Mouse (Mus musculus): ENCODE data around the gene Gm136. TPM values are rescaled to one million over a fixed set of nuclear protein-coding genes. Genes with fewer than 3 reads are reported as not detected.

Gm136 gene
- polyA plus RNA-seq, 1 experiment from 2014 or later = not detected

- H3K4me1 ChIP-seq (replicated peaks) = no peaks in the 10 kb centered on the region
- H3K27ac ChIP-seq (replicated peaks) = no peak overlapping the region
- ATAC-seq (ENCODE audit: low read depth) = no peak
- WGBS = 77% methylated on average over 4 of the region's 4 CpGs
- no peaks in the 10 kb centered on the region for H3K36me3 ChIP-seq
- H3K9me3 ChIP-seq = no peaks in the 10 kb centered on the region
- H3K4me3 ChIP-seq = no peak overlapping the region
- no peaks in the 10 kb centered on the region for H3K27me3 ChIP-seq
- H3K4me2 ChIP-seq = no peak overlapping the region
- H3K9ac ChIP-seq = no peak overlapping the region
Observed at GRCm38 (mm10) chr4:34703029-34703428, 53.0 kb downstream of the Gm136 start.

DNA sequence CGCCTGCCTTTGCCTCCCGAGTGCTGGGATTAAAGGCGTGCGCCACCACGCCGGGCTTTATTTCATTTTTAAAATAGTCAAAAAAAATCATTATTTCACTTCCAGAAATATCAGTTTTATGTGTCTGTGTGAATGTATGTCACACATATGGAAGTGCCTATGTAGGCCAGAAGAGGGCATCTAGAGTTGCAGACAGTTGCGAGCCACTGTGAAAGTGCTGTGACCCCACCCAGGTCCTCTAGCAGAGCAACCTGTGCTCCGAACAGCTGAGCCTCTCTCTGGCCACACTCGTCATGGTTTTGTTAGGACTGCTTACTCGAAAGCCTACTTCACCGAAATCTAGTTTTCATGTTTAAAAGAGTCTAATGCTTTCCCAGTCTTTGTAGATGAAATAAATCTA, 53.8 kb downstream of the Gm136 start:
- no peaks in the 10 kb centered on the region for H3K36me3 ChIP-seq
- H3K9me3 ChIP-seq = no peaks in the 10 kb centered on the region
- no peak overlapping the region for H3K27ac ChIP-seq (replicated peaks)
- no peak overlapping the region for H3K9ac ChIP-seq
- no peak overlapping the region for H3K4me2 ChIP-seq
- no peak for ATAC-seq (ENCODE audit: low read depth)
- no peaks in the 10 kb centered on the region for H3K4me1 ChIP-seq (replicated peaks)
- H3K27me3 ChIP-seq = no peaks in the 10 kb centered on the region
- 93% methylated on average over 11 of the region's 11 CpGs for WGBS
- no peak overlapping the region for H3K4me3 ChIP-seq

- ATAC-seq (ENCODE audit: low read depth) = no peak
- Histone ChIP-seq H3K4me2 (no peak overlapping the region), H3K4me3 (no peak overlapping the region), H3K27me3 (no peaks in the 10 kb centered on the region), H3K36me3 (no peaks in the 10 kb centered on the region), H3K9me3 (no peaks in the 10 kb centered on the region), H3K9ac (no peak overlapping the region), H3K27ac (replicated peaks) (no peak overlapping the region), H3K4me1 (replicated peaks) (no peaks in the 10 kb centered on the region)
- WGBS = 51% methylated on average over 5 of the region's 5 CpGs
Observed at GRCm38 (mm10) chr4:34701528-34701927, 54.5 kb downstream of the Gm136 start.

Other genes with a start within 250 kb of the Gm136 start
- gene Akirin2, start 205.3 kb downstream of the Gm136 start, polyA plus RNA-seq (2015; fragmentation: Nextera tagmentation; extraction: Ambion mirVana) = 113 TPM in 2 replicates
- 85.6 and 94.2 TPM in 2 replicates for gene Orc3, start 141.3 kb downstream of the Gm136 start, polyA plus RNA-seq (2015; fragmentation: Nextera tagmentation; extraction: Ambion mirVana)
- gene Rars2, start 141.3 kb downstream of the Gm136 start, polyA plus RNA-seq (2015; fragmentation: Nextera tagmentation; extraction: Ambion mirVana) = 61.4 and 64.3 TPM in 2 replicates
- 46.4 and 52.0 TPM in 2 replicates for gene Slc35a1, start 68.8 kb downstream of the Gm136 start, polyA plus RNA-seq (2015; fragmentation: Nextera tagmentation; extraction: Ambion mirVana)
- gene Cfap206, start 26.1 kb downstream of the Gm136 start, polyA plus RNA-seq (2015; fragmentation: Nextera tagmentation; extraction: Ambion mirVana) = 1.1 and 2.0 TPM in 2 replicates
- gene Smim8, start 22.2 kb upstream of the Gm136 start, polyA plus RNA-seq (2015; fragmentation: Nextera tagmentation; extraction: Ambion mirVana) = 48.6 and 60.0 TPM in 2 replicates
- 29.0 and 31.5 TPM in 2 replicates for gene Zfp292, start 126.7 kb upstream of the Gm136 start, polyA plus RNA-seq (2015; fragmentation: Nextera tagmentation; extraction: Ambion mirVana)
- 0.31 TPM in 1 of 2 replicates, not detected in the other for gene Cga, start 137.5 kb upstream of the Gm136 start, polyA plus RNA-seq (2015; fragmentation: Nextera tagmentation; extraction: Ambion mirVana)

All from neural tube, embryonic 13.5 days (tissue).